Mouse (Mus musculus) spleen, postnatal 0 days (tissue): ENCODE data around the gene Gm29564. TPM values are rescaled to one million over a fixed set of nuclear protein-coding genes. Genes with fewer than 3 reads are reported as not detected.

ENCODE experiments used
- polyA plus RNA-seq: library from polyadenylated mRNA; unstranded; fragments of >200 nt; fragmentation: Nextera tagmentation; extraction: Ambion mirVana; gene quantifications from 2 replicates; pipeline ENCODE4 v1.2.1, GENCODE M21; 2015

The Gm29564 gene
- not detected in 2 replicates for polyA plus RNA-seq

GRCm38 (mm10) chrY:78212693-78213092, at the start of gene Gm29564:
Gene Gm29564, plus strand, starts transcription at chrY:78212993.

Other genes starting within 250 kb of the Gm29564 start
- gene Gm20867, start 249.8 kb upstream of the Gm29564 start, polyA plus RNA-seq, result not detected in 2 replicates